Comparison of ENCODE assay signal across 8 mouse cellular contexts in genomic region chr5:117286831-117287822, GRCm38 (mm10). TPM values are rescaled to one million over a fixed set of nuclear protein-coding genes. Genes with fewer than 3 reads are reported as not detected.
DNase-seq lines count a peak whose midpoint lies in the region; ATAC-seq and TF ChIP-seq lines count a peak whose summit lies in the region.

TSS of gene Pebp1 (minus strand) at chr5:117287625.

- ATAC-seq in Patski = peak; percentile 97
- ATAC-seq in hindbrain, embryonic 14.5 days (ENCODE audit: low FRiP score) = peak; percentile 94

- no peak for TF ChIP-seq CTCF in Patski (IDR thresholded peaks at IDR 0.05)

- H3K4me2 ChIP-seq in hindbrain, embryonic 14.5 days (replicated peaks) = peak within 1 kb of the TSS; percentile 63

- CTCF ChIA-PET in Patski (lab: Charles Lee) = interaction anchor here (1.0 to 11.2 kb wide), 4 partner anchors 18 to 182 kb away, joined by 3 to 101 read pairs (median 4); partner anchors contain the start of gene Suds3

- peaks cover 28% of the 10 kb centered on the region for H3K36me3 ChIP-seq in hindbrain, embryonic 14.5 days (replicated peaks; ENCODE audit: control insufficient read depth, insufficient read depth)

- in situ Hi-C loops in Patski (cut with MboI; ENCODE audit: low pct_unique_long_range_greater_than_20kb) = loop anchor here (10.0 to 25.0 kb wide), 2 partner anchors 172 to 850 kb away; partner anchors contain the start of gene Suds3

- peak within 1 kb of the TSS; percentile 90 for H3K4me3 ChIP-seq in hindbrain, embryonic 14.5 days (replicated peaks; ENCODE audit: low read length)

- under 1% methylated on average over 69 of the region's 77 CpGs for whole genome bisulfite sequencing in hindbrain, embryonic 14.5 days

- peak; percentile 77 for DNase-seq in Patski (ENCODE audit: low read depth, low spot score)
- DNase-seq in cerebellum, postnatal 14 days = peak; percentile 96 to 97
- DNase-seq in frontal cortex, postnatal 25 days (ENCODE audit: low spot score in 2 of 2) = peak; percentile 83 to 89
- peak; percentile 97 for DNase-seq in hindbrain, embryonic 14.5 days (ENCODE audit: low spot score)
- DNase-seq in layer of hippocampus, postnatal 36 days = peak; percentile 92 to 93
- DNase-seq in lung, postnatal 36 days = peak; percentile 98
- DNase-seq in retina, postnatal 1 day = peak; percentile 97
- DNase-seq in urinary bladder, adult 18-20 months (ENCODE audit: low spot score in 2 of 2) = peak; percentile 87 to 94

- H3K27me3 ChIP-seq in Patski = no peaks in the 10 kb centered on the region
- H3K27me3 ChIP-seq in hindbrain, embryonic 14.5 days (ENCODE audit: control insufficient read depth, insufficient read depth, low read length) = no peaks in the 10 kb centered on the region

- peak within 1 kb of the TSS; percentile 64 for H3K27ac ChIP-seq in hindbrain, embryonic 14.5 days

- peak within 1 kb of the TSS; percentile 91 for H3K9ac ChIP-seq in hindbrain, embryonic 14.5 days

- no peaks in the 10 kb centered on the region for H3K9me3 ChIP-seq in hindbrain, embryonic 14.5 days (ENCODE audit: control insufficient read depth, low read length)

- H3K4me1 ChIP-seq in hindbrain, embryonic 14.5 days (replicated peaks; ENCODE audit: control insufficient read depth, insufficient read depth, low read length) = peaks cover 27% of the 10 kb centered on the region

- POLR2A ChIA-PET in Patski (lab: Charles Lee) = interaction anchor here (0.6 to 1.1 kb wide), 4 partner anchors 47 to 1305 kb away, joined by 3 to 4 read pairs (median 3); no protein-coding TSS in a partner anchor

RNA-seq across cellular contexts. Expression of gene Pebp1, which starts in this region (rescaled TPM):
- polyA plus RNA-seq in Patski (2021) = 829 TPM
- polyA plus RNA-seq in hindbrain, embryonic 14.5 days (2014; fragmentation: Nextera tagmentation; extraction: Ambion mirVana) = 1,042 and 1,087 TPM in 2 replicates
- 100 to 1,000 TPM; 673 to 712 TPM for total RNA-seq in layer of hippocampus, postnatal 36 days (2021)

Comparison
In these comparisons a context has a peak if more than half of its experiments do, and no peak if none do; other contexts are left out.
1. Peak in every context shown above with its lines: DNase-seq, ATAC-seq, H3K4me3 ChIP-seq and H3K27ac ChIP-seq.